Comparison of ENCODE assay signal across 7 mouse cellular contexts in the genomic region with DNA sequence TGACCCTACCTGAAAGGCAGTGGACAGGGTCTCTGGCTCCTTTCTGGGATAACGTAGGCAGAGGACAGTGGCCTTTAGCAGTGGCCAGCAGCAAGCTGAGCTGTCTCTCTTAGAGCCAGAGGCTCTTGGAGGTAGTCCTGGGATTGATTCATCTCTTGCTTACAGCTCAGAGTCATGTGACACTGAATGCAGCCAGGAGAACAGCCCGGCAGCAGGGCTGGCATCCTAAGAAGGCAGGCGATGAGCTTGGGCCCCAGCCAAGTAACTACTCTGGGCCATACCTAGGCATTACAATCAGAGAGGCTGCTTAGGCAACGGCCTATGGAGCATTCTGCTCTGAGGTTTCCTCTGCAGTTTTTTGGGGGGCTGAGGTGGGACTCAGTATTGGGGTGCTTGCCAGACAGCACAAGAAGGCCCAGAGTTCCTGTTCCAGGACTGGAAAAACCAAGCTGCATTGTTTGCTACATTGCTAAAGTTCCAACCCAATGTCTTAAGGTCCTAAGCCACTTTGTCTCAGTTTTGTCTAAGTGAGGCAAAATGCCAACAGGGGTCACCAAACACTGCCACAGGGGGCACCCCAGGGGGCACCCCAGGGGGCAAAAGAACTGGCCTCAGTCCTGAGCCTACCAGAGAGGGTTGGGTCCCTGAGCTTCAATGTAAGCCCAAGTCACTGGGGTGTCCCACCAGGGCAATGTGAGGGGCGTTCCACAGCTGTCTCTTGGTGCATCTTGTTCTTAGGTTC. TPM values are rescaled to one million over a fixed set of nuclear protein-coding genes. Genes with fewer than 3 reads are reported as not detected.
DNase-seq lines count a peak whose midpoint lies in the region; ATAC-seq lines count a peak whose summit lies in the region.

No protein-coding gene starts in this region.

- H3K27ac ChIP-seq in heart, embryonic 14.5 days (replicated peaks in 1 of 2; ENCODE audit: control insufficient read depth in 1 of 2, insufficient read depth in 1 of 2, low read depth in 2 of 2, low read length in 2 of 2) = no peak overlapping the region; a peak in 1 of 4 replicates

- H3K4me3 ChIP-seq in heart, embryonic 14.5 days (ENCODE audit: control insufficient read depth in 1 of 2, insufficient read depth in 1 of 2, low read depth in 1 of 2, low read length in 2 of 2) = no peak overlapping the region

- H3K9me3 ChIP-seq in heart, embryonic 14.5 days (ENCODE audit: control insufficient read depth, low read length) = no peaks in the 10 kb centered on the region

- 0 out of 2 replicates have a peak, but pooled peaks have one; percentile 18 for ATAC-seq in heart, embryonic 14.5 days (ENCODE audit: insufficient number of reproducible peaks, insufficient read depth, low FRiP score, low read depth)

- WGBS in heart, embryonic 14.5 days = 42% methylated on average over 5 of the region's 5 CpGs

- no peaks in the 10 kb centered on the region for H3K36me3 ChIP-seq in heart, embryonic 14.5 days (ENCODE audit: control insufficient read depth, insufficient read depth, low read length)

- 0 out of 2 replicates have a peak overlapping the region, but pooled peaks have one; percentile 6 for H3K9ac ChIP-seq in heart, embryonic 14.5 days (ENCODE audit: low read length)

- H3K4me1 ChIP-seq in heart, embryonic 14.5 days (ENCODE audit: control insufficient read depth in 2 of 2, insufficient read depth in 2 of 2, low read length in 2 of 2) = peaks cover 46 to 56% of the 10 kb centered on the region in 2 experiments

- H3K27me3 ChIP-seq in heart, embryonic 14.5 days (ENCODE audit: control insufficient read depth, insufficient read depth, low read length) = no peaks in the 10 kb centered on the region

- DNase-seq in left cerebral cortex, adult 18-20 months (ENCODE audit: low spot score in 2 of 2) = peak; percentile 72 to 73
- DNase-seq in left cerebral cortex, adult 11 months (ENCODE audit: low spot score) = no peak
- DNase-seq in brain, embryonic 18.5 days (ENCODE audit: low read depth, low spot score) = peak; percentile 42
- DNase-seq in right cerebral cortex, adult 2 months (ENCODE audit: low spot score in 2 of 2) = peak; percentile 60 to 70
- no peak for DNase-seq in spleen, adult 18-20 months
- DNase-seq in lung, postnatal 14 days = no peak

- H3K4me2 ChIP-seq in heart, embryonic 14.5 days (ENCODE audit: low read length) = no peak overlapping the region

RNA-seq across cellular contexts. Expression of gene Trhr2, which starts 12.6 kb away (rescaled TPM):
- 1 to 10 TPM; 8.0 to 8.5 TPM for total RNA-seq in left cerebral cortex, adult 18-20 months (2021)
- not detected in 2 replicates for polyA plus RNA-seq in heart, embryonic 14.5 days (2014; fragmentation: Nextera tagmentation; extraction: Ambion mirVana)

RNA-seq across cellular contexts. Expression of gene Zc3h18, which starts 28.4 kb away (rescaled TPM):
- 10 to 100 TPM; 41.2 to 42.4 TPM for total RNA-seq in left cerebral cortex, adult 18-20 months (2021)
- polyA plus RNA-seq in heart, embryonic 14.5 days (2014; fragmentation: Nextera tagmentation; extraction: Ambion mirVana) = 17.7 and 19.6 TPM in 2 replicates

Comparison
In these comparisons a context has a peak if more than half of its experiments do, and no peak if none do; other contexts are left out.
1. DNase-seq: peak in left cerebral cortex, adult 18-20 months (2 of 2), brain, embryonic 18.5 days (single experiment) and right cerebral cortex, adult 2 months (2 of 2); none in left cerebral cortex, adult 11 months (single experiment), spleen, adult 18-20 months (0 of 2) and lung, postnatal 14 days (single experiment).